Mouse (Mus musculus) heart, adult 8-10 months (tissue): ENCODE measurements at regions not wholly inside any gene's neighbourhood (a gene's known extent, or its start where the extent isn't known, plus 50 kb on each side); places are given as distances from the start of the nearest gene placed in this dataset.

Experiments used
- DNase-seq: peaks from one replicate; pipeline ENCODE4 v3.0.0; 2022; ENCODE audit warnings: low spot score

- DNase-seq, result no peak
Observed at GRCm38 (mm10) chr1:119194533-119194932, 141.1 kb upstream of the Gli2 start.

- no peak for DNase-seq
Observed at GRCm38 (mm10) chr1:119191177-119191576, 137.8 kb upstream of the Gli2 start.

- DNase-seq, result no peak
Observed at GRCm38 (mm10) chr1:119189461-119190066, 136.1 kb upstream of the Gli2 start.

GRCm38 (mm10) chr1:119187301-119187700 is 133.9 kb upstream of the Gli2 start:
- DNase-seq, result no peak

- DNase-seq, result no peak
Observed at GRCm38 (mm10) chr1:119186856-119187255, 133.4 kb upstream of the Gli2 start.

GRCm38 (mm10) chr1:119183558-119184270 is 130.3 kb upstream of the Gli2 start:
- DNase-seq, result no peak

- DNase-seq, result no peak
Observed at GRCm38 (mm10) chr1:119173030-119173756, 119.8 kb upstream of the Gli2 start.

GRCm38 (mm10) chr1:119167443-119167842 is 114.0 kb upstream of the Gli2 start:
- DNase-seq, result no peak

- DNase-seq, result no peak
Observed at GRCm38 (mm10) chr1:119166286-119166685, 112.9 kb upstream of the Gli2 start.

- DNase-seq, result no peak
Observed at GRCm38 (mm10) chr1:119164811-119165210, 111.4 kb upstream of the Gli2 start.

GRCm38 (mm10) chr1:119163846-119164245 is 110.4 kb upstream of the Gli2 start:
- no peak for DNase-seq

- DNase-seq, result no peak
Observed at GRCm38 (mm10) chr1:119163114-119163740, 109.8 kb upstream of the Gli2 start.

- DNase-seq, result no peak
Observed at GRCm38 (mm10) chr1:119161751-119162150, 108.3 kb upstream of the Gli2 start.

- DNase-seq, result no peak
Observed at GRCm38 (mm10) chr1:119160354-119160753, 106.9 kb upstream of the Gli2 start.

- no peak for DNase-seq
Observed at GRCm38 (mm10) chr1:119157171-119157700, 103.8 kb upstream of the Gli2 start.

- no peak for DNase-seq
Observed at GRCm38 (mm10) chr1:119153619-119154018, 100.2 kb upstream of the Gli2 start.

GRCm38 (mm10) chr1:119152776-119153175 is 99.4 kb upstream of the Gli2 start:
- DNase-seq, result no peak

- DNase-seq, result no peak
Observed at GRCm38 (mm10) chr1:119147506-119147905, 94.1 kb upstream of the Gli2 start.

- no peak for DNase-seq
Observed at GRCm38 (mm10) chr1:119143808-119144207, 90.4 kb upstream of the Gli2 start.

- no peak for DNase-seq
Observed at GRCm38 (mm10) chr1:119129039-119129438, 75.6 kb upstream of the Gli2 start.

GRCm38 (mm10) chr1:119125561-119125960 is 72.1 kb upstream of the Gli2 start:
- no peak for DNase-seq

GRCm38 (mm10) chr1:119124798-119125197 is 71.4 kb upstream of the Gli2 start:
- DNase-seq, result no peak
